Mouse (Mus musculus): ENCODE results near the gene Col4a3. TPM values are rescaled to one million over a fixed set of nuclear protein-coding genes. Genes with fewer than 3 reads are reported as not detected.

Gene Col4a3
- polyA plus RNA-seq, 1 experiment from 2014 or later, result 21.9 TPM

DNA sequence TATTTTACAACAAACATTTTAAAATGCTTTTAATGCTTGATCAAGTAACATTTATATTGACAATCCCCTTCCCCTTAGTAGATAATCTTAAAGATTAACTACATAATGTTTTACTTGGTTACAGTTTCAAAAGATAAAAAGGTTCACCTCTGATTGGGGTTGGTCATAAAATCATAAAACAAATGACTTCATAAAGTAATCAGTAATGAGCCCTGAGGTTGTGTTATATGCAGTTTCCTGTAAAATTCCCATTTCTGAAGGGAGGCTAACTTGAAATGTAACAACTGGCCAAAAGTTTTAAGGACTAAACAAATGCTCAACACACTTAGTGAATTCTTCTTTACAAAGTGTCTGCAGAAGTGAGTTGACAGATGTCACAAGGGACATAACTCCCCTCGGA is 179.5 kb downstream of the Col4a3 start:
- H3K4me2 ChIP-seq (ENCODE audit: low read length), result no peak overlapping the region
- TF ChIP-seq CTCF (IDR thresholded peaks at IDR 0.05; ENCODE audit: low read depth), result no peak
- no peaks in the 10 kb centered on the region for H3K27me3 ChIP-seq (ENCODE audit: insufficient read depth, low read length)
- no peaks in the 10 kb centered on the region for H3K36me3 ChIP-seq (ENCODE audit: insufficient read depth, low read length)
- H3K4me1 ChIP-seq (replicated peaks; ENCODE audit: insufficient read depth, low read length), result no peaks in the 10 kb centered on the region
- H3K9me3 ChIP-seq (replicated peaks; ENCODE audit: low read length), result no peaks in the 10 kb centered on the region
- no peak overlapping the region for H3K9ac ChIP-seq (ENCODE audit: low read depth, low read length)
- DNase-seq (ENCODE audit: low spot score) (no peak), ATAC-seq (replicated peaks; ENCODE audit: low FRiP score, low read depth) (no peak)
- H3K27ac ChIP-seq, result no peak overlapping the region
- 50% methylated on average over 1 of the region's 1 CpGs for WGBS
- no peak overlapping the region for H3K4me3 ChIP-seq (replicated peaks; ENCODE audit: low read depth, low read length)

DNA sequence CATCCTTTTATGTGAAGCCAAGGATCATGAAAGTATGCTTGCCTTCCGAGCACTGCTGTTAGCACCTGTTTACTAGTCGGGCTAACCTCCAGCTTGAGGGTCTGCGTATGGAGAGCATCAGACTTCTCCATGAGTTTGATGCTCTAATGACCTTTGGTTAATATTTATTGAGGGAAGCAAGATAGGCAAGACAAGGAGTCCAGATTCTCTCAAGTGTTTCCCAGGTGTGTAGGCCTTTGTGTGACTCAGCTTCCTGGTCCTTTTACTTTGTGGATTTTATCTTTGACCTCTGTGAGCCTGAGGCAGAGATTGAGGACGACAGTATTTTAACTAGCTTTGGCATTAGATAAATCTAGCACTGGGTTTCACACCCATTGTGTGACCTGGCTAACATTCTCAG is 179.9 kb downstream of the Col4a3 start:
- no peak overlapping the region for H3K4me3 ChIP-seq (replicated peaks; ENCODE audit: low read depth, low read length)
- ATAC-seq (replicated peaks; ENCODE audit: low FRiP score, low read depth) (no peak), DNase-seq (ENCODE audit: low spot score) (no peak)
- TF ChIP-seq CTCF (IDR thresholded peaks at IDR 0.05; ENCODE audit: low read depth), result no peak
- no peak overlapping the region for H3K4me2 ChIP-seq (ENCODE audit: low read length)
- no peaks in the 10 kb centered on the region for H3K9me3 ChIP-seq (replicated peaks; ENCODE audit: low read length)
- no peaks in the 10 kb centered on the region for H3K4me1 ChIP-seq (replicated peaks; ENCODE audit: insufficient read depth, low read length)
- WGBS, result 36% methylated on average over 4 of the region's 4 CpGs
- H3K27me3 ChIP-seq (ENCODE audit: insufficient read depth, low read length), result no peaks in the 10 kb centered on the region
- H3K27ac ChIP-seq, result no peak overlapping the region
- no peaks in the 10 kb centered on the region for H3K36me3 ChIP-seq (ENCODE audit: insufficient read depth, low read length)
- no peak overlapping the region for H3K9ac ChIP-seq (ENCODE audit: low read depth, low read length)

DNA sequence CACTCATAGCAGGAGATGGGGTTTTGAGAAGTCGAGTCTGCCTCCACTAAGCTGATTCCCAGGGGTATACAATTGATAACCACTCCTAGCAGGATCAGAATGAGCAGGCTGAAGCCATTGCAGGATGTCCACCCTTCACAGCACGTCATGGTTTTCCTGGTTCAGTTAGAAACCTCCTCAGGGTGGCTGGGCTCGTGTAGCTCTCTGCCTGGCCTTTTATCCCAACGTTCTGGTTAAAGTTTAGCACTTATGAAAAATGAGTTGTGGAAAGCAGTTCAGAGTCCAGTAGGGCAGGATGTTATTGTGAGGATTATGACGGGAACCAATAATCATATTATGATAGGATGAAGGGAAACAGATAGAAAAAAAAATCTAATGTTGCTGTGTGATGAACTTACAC is 181.5 kb downstream of the Col4a3 start, which contains the start of gene Tm4sf20:
Tm4sf20 (minus strand) TSS at position 193 of the 400 bp plus-strand sequence.
- no peak within 1 kb of the TSS for H3K4me3 ChIP-seq (replicated peaks; ENCODE audit: low read depth, low read length)
- no peak within 1 kb of the TSS for H3K9ac ChIP-seq (ENCODE audit: low read depth, low read length)
- no peak within 1 kb of the TSS for H3K27ac ChIP-seq
- no peak for TF ChIP-seq CTCF (IDR thresholded peaks at IDR 0.05; ENCODE audit: low read depth)
- no peaks in the 10 kb centered on the region for H3K9me3 ChIP-seq (replicated peaks; ENCODE audit: low read length)
- DNase-seq (ENCODE audit: low spot score), result no peak
- H3K36me3 ChIP-seq (ENCODE audit: insufficient read depth, low read length), result no peaks in the 10 kb centered on the region
- no peak within 1 kb of the TSS for H3K4me2 ChIP-seq (ENCODE audit: low read length)
- H3K27me3 ChIP-seq (ENCODE audit: insufficient read depth, low read length), result no peaks in the 10 kb centered on the region
- 61% methylated on average over 5 of the region's 5 CpGs for WGBS
- no peak for ATAC-seq (replicated peaks; ENCODE audit: low FRiP score, low read depth)
- no peaks in the 10 kb centered on the region for H3K4me1 ChIP-seq (replicated peaks; ENCODE audit: insufficient read depth, low read length)

DNA sequence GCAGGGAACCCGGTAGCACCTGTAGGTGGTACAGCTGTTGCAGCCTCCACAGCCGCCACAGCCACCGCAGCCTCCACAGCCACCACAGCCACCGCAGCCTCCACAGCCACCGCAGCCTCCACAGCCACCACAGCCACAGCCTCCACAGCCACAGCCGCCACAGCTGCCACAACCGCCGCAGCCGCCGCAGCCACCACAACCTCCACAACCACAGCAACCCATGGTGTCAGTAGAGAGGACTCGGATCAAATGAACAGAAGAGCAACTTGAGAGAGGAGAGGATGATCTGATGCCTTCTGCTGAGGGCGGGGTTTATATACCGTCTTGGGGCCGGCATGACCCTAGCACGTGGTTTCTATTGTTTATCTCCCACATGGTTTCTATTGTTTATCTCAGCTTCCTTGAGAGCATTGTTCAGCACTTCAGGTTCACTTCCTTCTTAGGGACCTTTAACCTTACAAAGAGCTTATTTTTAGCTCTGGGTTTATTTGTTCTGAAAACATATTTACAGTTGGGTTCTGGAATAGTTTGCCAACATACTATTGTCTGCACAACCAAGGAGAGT is 184.4 kb downstream of the Col4a3 start, which contains the start of gene Gm47791:
Gm47791 (minus strand) TSS at position 222 of the 565 bp plus-strand sequence.
- DNase-seq (ENCODE audit: low spot score), result no peak
- H3K36me3 ChIP-seq (ENCODE audit: insufficient read depth, low read length), result no peaks in the 10 kb centered on the region
- no peaks in the 10 kb centered on the region for H3K9me3 ChIP-seq (replicated peaks; ENCODE audit: low read length)
- ATAC-seq (replicated peaks; ENCODE audit: low FRiP score, low read depth), result no peak
- no peak within 1 kb of the TSS for H3K9ac ChIP-seq (ENCODE audit: low read depth, low read length)
- H3K27ac ChIP-seq, result no peak within 1 kb of the TSS
- no peak within 1 kb of the TSS for H3K4me2 ChIP-seq (ENCODE audit: low read length)
- no peaks in the 10 kb centered on the region for H3K27me3 ChIP-seq (ENCODE audit: insufficient read depth, low read length)
- H3K4me1 ChIP-seq (replicated peaks; ENCODE audit: insufficient read depth, low read length), result no peaks in the 10 kb centered on the region
- no peak within 1 kb of the TSS for H3K4me3 ChIP-seq (replicated peaks; ENCODE audit: low read depth, low read length)
- WGBS, result 87% methylated on average over 14 of the region's 15 CpGs
- no peak for TF ChIP-seq CTCF (IDR thresholded peaks at IDR 0.05; ENCODE audit: low read depth)

Other genes starting within 250 kb of the Col4a3 start
- gene Col4a4, start 72 bp upstream of the Col4a3 start, polyA plus RNA-seq (2015; fragmentation: Nextera tagmentation; extraction: Ambion mirVana), result 20.3 and 20.8 TPM in 2 replicates
- 268 and 273 TPM in 2 replicates for gene Mff, start 138.0 kb downstream of the Col4a3 start, polyA plus RNA-seq (2015; fragmentation: Nextera tagmentation; extraction: Ambion mirVana)
- 0.53 and 0.61 TPM in 2 replicates for gene Tm4sf20, start 181.5 kb downstream of the Col4a3 start, polyA plus RNA-seq (2015; fragmentation: Nextera tagmentation; extraction: Ambion mirVana)
- gene Gm47791, start 184.3 kb downstream of the Col4a3 start, polyA plus RNA-seq (2015; fragmentation: Nextera tagmentation; extraction: Ambion mirVana), result not detected in 2 replicates

Measured in kidney, postnatal 0 days (tissue).